Mouse (Mus musculus) G1E (cell line): ENCODE measurements around the gene Igfbp4.

Experiments
- CTCF ChIP-seq: IDR thresholded peaks from 2 replicates; pipeline ENCODE4 v1.5.1; 2012; ENCODE audit warnings: low read depth, low read length, inconsistent platforms, mixed read lengths
- POLR2AphosphoS5 ChIP-seq: IDR thresholded peaks from 2 replicates; pipeline ENCODE4 v1.6.1; 2012; ENCODE audit warnings: low read depth, low read length, inconsistent platforms; ENCODE audit not compliant: insufficient replicate concordance
- TAL1 ChIP-seq: conservative IDR thresholded peaks from 2 replicates; pipeline ENCODE4 v1.6.1; 2012; ENCODE audit warnings: low read depth, low read length, inconsistent platforms, mixed read lengths

DNA sequence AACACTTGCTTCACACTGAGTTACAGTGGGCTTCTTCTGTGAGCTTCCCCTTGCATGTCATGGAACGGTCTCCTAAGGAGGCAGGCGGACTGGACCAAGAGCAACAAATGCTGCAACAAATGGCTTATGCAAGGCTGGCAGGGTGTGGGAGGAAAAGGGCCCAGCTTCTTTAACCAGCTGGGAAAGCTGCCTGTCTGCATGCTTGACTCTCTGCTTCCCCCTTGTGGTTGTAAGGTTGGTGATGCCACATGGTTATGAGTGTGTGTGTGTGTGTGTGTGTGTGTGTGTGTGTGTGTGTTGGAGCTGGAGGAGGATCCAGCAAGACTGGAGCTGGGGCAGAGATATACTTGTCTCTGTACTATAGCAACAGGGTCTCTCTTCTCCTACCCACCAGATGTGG is 24.9 kb downstream of the Igfbp4 start:
- no peak for TF ChIP-seq TAL1
- peak; percentile 76 for TF ChIP-seq CTCF
- TF ChIP-seq POLR2AphosphoS5, result no peak
